Mouse (Mus musculus): ENCODE results near the gene Lmf2. TPM values are rescaled to one million over a fixed set of nuclear protein-coding genes. Genes with fewer than 3 reads are reported as not detected.

The Lmf2 gene
- polyA plus RNA-seq, 1 experiment from 2014 or later = 47.8 TPM

- Histone ChIP-seq H3K4me3 (ENCODE audit: low read depth, low read length) (peak overlapping the region; percentile 86), H3K4me1 (ENCODE audit: control insufficient read depth, insufficient read depth, low read length) (peaks cover 16% of the 10 kb centered on the region), H3K36me3 (ENCODE audit: control insufficient read depth, insufficient read depth, low read length) (peaks cover 53% of the 10 kb centered on the region), H3K4me2 (ENCODE audit: low read depth, low read length) (peak overlapping the region; percentile 86), H3K9ac (ENCODE audit: low read depth, low read length) (peak overlapping the region; percentile 90), H3K27me3 (replicated peaks; ENCODE audit: control insufficient read depth, insufficient read depth, low read length) (no peaks in the 10 kb centered on the region), H3K27ac (replicated peaks; ENCODE audit: low read depth, low read length) (peak overlapping the region; percentile 96), H3K9me3 (ENCODE audit: control insufficient read depth, low read length) (no peaks in the 10 kb centered on the region)
- under 1% methylated on average over 15 of the region's 15 CpGs for WGBS
- DNase-seq (ENCODE audit: low spot score) (peak; percentile 97), ATAC-seq (ENCODE audit: low read depth) (peak; percentile 77)
These were observed 913 bp upstream of the Lmf2 start for GRCm38 (mm10) chr15:89356372-89356771.

GRCm38 (mm10) chr15:89354455-89354854 lies 1.0 kb downstream of the Lmf2 start:
- Histone ChIP-seq H3K4me3 (ENCODE audit: low read depth, low read length) (peak overlapping the region; percentile 86), H3K9ac (ENCODE audit: low read depth, low read length) (peak overlapping the region; percentile 90), H3K9me3 (ENCODE audit: control insufficient read depth, low read length) (no peaks in the 10 kb centered on the region), H3K27me3 (replicated peaks; ENCODE audit: control insufficient read depth, insufficient read depth, low read length) (no peaks in the 10 kb centered on the region), H3K4me2 (ENCODE audit: low read depth, low read length) (peak overlapping the region; percentile 86), H3K4me1 (ENCODE audit: control insufficient read depth, insufficient read depth, low read length) (peaks cover 16% of the 10 kb centered on the region), H3K36me3 (ENCODE audit: control insufficient read depth, insufficient read depth, low read length) (peaks cover 51% of the 10 kb centered on the region), H3K27ac (replicated peaks; ENCODE audit: low read depth, low read length) (no peak overlapping the region)
- WGBS = 66% methylated on average over 6 of the region's 7 CpGs
- DNase-seq (ENCODE audit: low spot score) = no peak
- no peak for ATAC-seq (ENCODE audit: low read depth)

DNA sequence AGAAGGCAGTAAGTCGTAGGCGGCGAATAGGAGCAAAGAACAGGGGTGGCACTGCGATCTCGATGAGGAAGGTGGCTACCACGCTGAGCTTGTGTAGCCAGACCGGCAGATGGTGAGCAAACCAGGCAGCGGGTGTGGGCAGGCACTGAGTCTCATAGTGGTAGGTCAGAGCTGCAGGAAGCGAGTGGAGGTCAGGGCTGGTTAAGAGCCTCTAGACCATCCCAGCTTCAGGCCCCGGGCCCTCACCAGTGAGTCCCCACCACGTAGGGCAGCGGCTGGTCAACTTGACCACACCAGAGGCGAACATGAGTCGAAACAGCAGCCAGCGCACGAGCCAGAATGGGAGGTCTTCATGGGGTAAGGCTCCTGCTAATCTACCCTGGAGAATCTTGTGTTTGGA lies 1.6 kb downstream of the Lmf2 start:
- H3K4me2 ChIP-seq (ENCODE audit: low read depth, low read length) = peak overlapping the region; percentile 86
- H3K36me3 ChIP-seq (ENCODE audit: control insufficient read depth, insufficient read depth, low read length) = peaks cover 50% of the 10 kb centered on the region
- peak overlapping the region; percentile 90; the same call in 1 of the 2 replicates for H3K9ac ChIP-seq (ENCODE audit: low read depth, low read length)
- H3K4me1 ChIP-seq (ENCODE audit: control insufficient read depth, insufficient read depth, low read length) = peaks cover 16% of the 10 kb centered on the region
- H3K27ac ChIP-seq (replicated peaks; ENCODE audit: low read depth, low read length) = no peak overlapping the region
- no peak for ATAC-seq (ENCODE audit: low read depth)
- WGBS = 93% methylated on average over 16 of the region's 16 CpGs
- no peak overlapping the region for H3K4me3 ChIP-seq (ENCODE audit: low read depth, low read length)
- no peak for DNase-seq (ENCODE audit: low spot score)
- no peaks in the 10 kb centered on the region for H3K9me3 ChIP-seq (ENCODE audit: control insufficient read depth, low read length)
- no peaks in the 10 kb centered on the region for H3K27me3 ChIP-seq (replicated peaks; ENCODE audit: control insufficient read depth, insufficient read depth, low read length)

DNA sequence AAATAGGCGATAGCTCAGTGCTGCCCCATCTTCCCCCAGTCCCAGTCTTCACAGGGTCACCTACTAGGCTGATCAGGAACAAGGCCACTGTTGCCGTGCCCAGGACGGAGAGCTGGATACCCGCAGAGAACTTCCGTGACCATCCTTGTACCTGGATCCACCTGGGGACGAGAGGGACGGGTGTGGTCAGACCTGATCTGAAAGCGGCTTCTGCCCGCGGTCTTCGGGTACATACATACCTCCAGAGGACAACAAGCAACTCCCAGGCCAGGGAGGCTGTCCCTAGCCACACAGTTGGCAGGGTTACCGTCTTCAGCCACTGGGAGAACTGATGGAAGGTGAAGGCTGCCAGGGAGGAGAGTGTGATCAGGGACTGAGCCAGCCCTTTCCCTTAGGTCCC lies 2.7 kb downstream of the Lmf2 start:
- Histone ChIP-seq H3K4me1 (ENCODE audit: control insufficient read depth, insufficient read depth, low read length) (peaks cover 16% of the 10 kb centered on the region), H3K36me3 (ENCODE audit: control insufficient read depth, insufficient read depth, low read length) (peaks cover 44% of the 10 kb centered on the region), H3K4me2 (ENCODE audit: low read depth, low read length) (no peak overlapping the region), H3K9ac (ENCODE audit: low read depth, low read length) (no peak overlapping the region), H3K27me3 (replicated peaks; ENCODE audit: control insufficient read depth, insufficient read depth, low read length) (no peaks in the 10 kb centered on the region), H3K9me3 (ENCODE audit: control insufficient read depth, low read length) (no peaks in the 10 kb centered on the region), H3K27ac (replicated peaks; ENCODE audit: low read depth, low read length) (no peak overlapping the region), H3K4me3 (ENCODE audit: low read depth, low read length) (no peak overlapping the region)
- WGBS = 96% methylated on average over 12 of the region's 12 CpGs
- DNase-seq (ENCODE audit: low spot score) (no peak), ATAC-seq (ENCODE audit: low read depth) (no peak)

DNA sequence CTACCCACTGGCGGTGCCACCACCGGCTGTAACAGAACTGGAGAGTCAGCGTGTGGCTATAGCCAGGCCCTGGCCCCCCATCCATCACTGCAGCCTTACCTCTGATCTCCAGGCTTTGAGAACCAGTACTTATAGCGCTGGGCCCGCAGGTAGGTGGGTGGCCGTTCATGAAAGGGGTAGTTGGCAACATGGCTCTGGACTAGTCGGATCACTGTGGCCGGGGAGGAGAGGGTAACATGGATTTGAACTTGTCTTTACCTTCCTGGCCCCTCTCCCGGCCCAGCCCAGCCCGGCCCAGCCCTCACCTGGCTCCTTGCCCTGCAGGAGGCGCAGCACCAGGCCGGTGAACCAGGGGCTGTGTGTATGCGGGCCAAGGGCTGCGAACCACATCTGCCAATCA lies 3.4 kb downstream of the Lmf2 start:
- no peak for DNase-seq (ENCODE audit: low spot score)
- no peaks in the 10 kb centered on the region for H3K27me3 ChIP-seq (replicated peaks; ENCODE audit: control insufficient read depth, insufficient read depth, low read length)
- 95% methylated on average over 14 of the region's 14 CpGs for WGBS
- H3K36me3 ChIP-seq (ENCODE audit: control insufficient read depth, insufficient read depth, low read length) = peaks cover 44% of the 10 kb centered on the region
- no peak for ATAC-seq (ENCODE audit: low read depth)
- H3K9me3 ChIP-seq (ENCODE audit: control insufficient read depth, low read length) = no peaks in the 10 kb centered on the region
- no peak overlapping the region for H3K4me2 ChIP-seq (ENCODE audit: low read depth, low read length)
- H3K4me3 ChIP-seq (ENCODE audit: low read depth, low read length) = no peak overlapping the region
- peaks cover 13% of the 10 kb centered on the region for H3K4me1 ChIP-seq (ENCODE audit: control insufficient read depth, insufficient read depth, low read length)
- H3K27ac ChIP-seq (replicated peaks; ENCODE audit: low read depth, low read length) = no peak overlapping the region
- no peak overlapping the region for H3K9ac ChIP-seq (ENCODE audit: low read depth, low read length)

DNA sequence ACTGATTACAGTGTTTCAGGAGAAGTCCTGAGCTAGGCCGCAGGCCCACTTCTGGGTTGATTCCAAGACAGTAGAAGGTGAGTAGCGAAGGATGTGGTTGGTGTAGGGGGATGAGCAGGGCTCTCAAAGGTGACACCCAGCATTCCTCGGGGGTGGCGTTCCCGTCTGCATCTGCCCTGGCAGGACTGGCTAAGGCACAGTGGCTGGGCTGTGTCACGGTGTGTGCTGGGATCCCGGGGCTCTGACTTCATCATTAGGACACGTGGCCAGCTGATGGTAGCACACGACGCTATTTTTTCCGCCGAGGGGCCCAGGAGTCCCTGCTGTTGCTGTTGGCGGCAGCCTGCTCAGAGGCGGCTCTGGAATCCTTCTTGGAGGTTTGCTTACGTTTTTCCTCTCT lies 4.2 kb downstream of the Lmf2 start:
- no peak overlapping the region for H3K27ac ChIP-seq (replicated peaks; ENCODE audit: low read depth, low read length)
- H3K27me3 ChIP-seq (replicated peaks; ENCODE audit: control insufficient read depth, insufficient read depth, low read length) = no peaks in the 10 kb centered on the region
- peaks cover 10% of the 10 kb centered on the region for H3K4me1 ChIP-seq (ENCODE audit: control insufficient read depth, insufficient read depth, low read length)
- no peaks in the 10 kb centered on the region for H3K9me3 ChIP-seq (ENCODE audit: control insufficient read depth, low read length)
- H3K9ac ChIP-seq (ENCODE audit: low read depth, low read length) = no peak overlapping the region
- ATAC-seq (ENCODE audit: low read depth) = no peak
- 89% methylated on average over 13 of the region's 15 CpGs for WGBS
- no peak overlapping the region for H3K4me3 ChIP-seq (ENCODE audit: low read depth, low read length)
- no peak for DNase-seq (ENCODE audit: low spot score)
- H3K4me2 ChIP-seq (ENCODE audit: low read depth, low read length) = no peak overlapping the region
- peaks cover 44% of the 10 kb centered on the region for H3K36me3 ChIP-seq (ENCODE audit: control insufficient read depth, insufficient read depth, low read length)

DNA sequence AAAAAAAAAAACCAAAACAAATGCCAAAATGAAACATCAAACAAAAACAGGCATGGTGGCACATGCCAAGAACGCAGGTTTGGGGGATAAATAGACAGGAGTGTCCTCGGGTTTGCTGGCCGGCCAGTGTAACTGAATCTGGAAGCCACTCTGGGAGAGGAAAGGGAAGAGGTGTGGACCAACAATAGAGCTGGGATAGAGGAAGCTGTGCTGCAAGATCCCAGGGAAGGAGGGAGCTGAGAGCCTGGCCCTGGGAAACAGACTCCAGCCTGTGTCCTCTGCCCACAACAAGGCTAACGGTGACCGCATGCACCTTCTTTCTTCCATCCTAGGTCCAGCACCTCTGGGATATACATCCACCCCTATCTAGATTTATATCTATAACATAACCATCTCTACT lies 5.0 kb downstream of the Lmf2 start:
- Histone ChIP-seq H3K4me2 (ENCODE audit: low read depth, low read length) (no peak overlapping the region), H3K27ac (replicated peaks; ENCODE audit: low read depth, low read length) (no peak overlapping the region), H3K9ac (ENCODE audit: low read depth, low read length) (no peak overlapping the region), H3K4me3 (ENCODE audit: low read depth, low read length) (no peak overlapping the region), H3K9me3 (ENCODE audit: control insufficient read depth, low read length) (no peaks in the 10 kb centered on the region), H3K4me1 (ENCODE audit: control insufficient read depth, insufficient read depth, low read length) (peaks cover 10% of the 10 kb centered on the region), H3K27me3 (replicated peaks; ENCODE audit: control insufficient read depth, insufficient read depth, low read length) (no peaks in the 10 kb centered on the region), H3K36me3 (ENCODE audit: control insufficient read depth, insufficient read depth, low read length) (peaks cover 44% of the 10 kb centered on the region)
- no peak for ATAC-seq (ENCODE audit: low read depth)
- DNase-seq (ENCODE audit: low spot score) = no peak
- WGBS = 76% methylated on average over 5 of the region's 5 CpGs

DNA sequence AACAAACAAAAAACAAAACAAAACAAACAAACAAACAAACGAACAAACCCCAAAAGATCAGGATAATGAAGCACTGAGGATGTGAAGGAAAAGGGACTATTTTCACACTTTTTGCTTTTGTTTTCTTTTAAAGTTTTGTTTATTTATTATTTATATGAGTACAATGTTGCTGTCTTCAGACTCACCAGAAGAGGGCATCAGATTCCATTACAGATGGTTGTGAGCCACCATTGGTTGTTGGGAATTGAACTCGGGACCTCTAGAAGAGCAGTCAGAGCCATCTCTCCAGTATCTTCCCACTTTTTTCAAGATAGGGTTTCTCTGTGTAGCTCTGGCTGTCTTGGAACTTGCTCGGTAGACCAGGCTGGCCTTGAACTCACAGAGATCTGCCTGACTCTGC lies 12.1 kb downstream of the Lmf2 start:
- no peak overlapping the region for H3K27ac ChIP-seq (replicated peaks; ENCODE audit: low read depth, low read length)
- no peak for DNase-seq (ENCODE audit: low spot score)
- no peak overlapping the region for H3K9ac ChIP-seq (ENCODE audit: low read depth, low read length)
- ATAC-seq (ENCODE audit: low read depth) = no peak
- H3K4me1 ChIP-seq (ENCODE audit: control insufficient read depth, insufficient read depth, low read length) = no peaks in the 10 kb centered on the region
- 87% methylated on average over 3 of the region's 3 CpGs for WGBS
- H3K27me3 ChIP-seq (replicated peaks; ENCODE audit: control insufficient read depth, insufficient read depth, low read length) = no peaks in the 10 kb centered on the region
- no peak overlapping the region for H3K4me3 ChIP-seq (ENCODE audit: low read depth, low read length)
- no peaks in the 10 kb centered on the region for H3K36me3 ChIP-seq (ENCODE audit: control insufficient read depth, insufficient read depth, low read length)
- H3K4me2 ChIP-seq (ENCODE audit: low read depth, low read length) = no peak overlapping the region
- H3K9me3 ChIP-seq (ENCODE audit: control insufficient read depth, low read length) = no peaks in the 10 kb centered on the region

DNA sequence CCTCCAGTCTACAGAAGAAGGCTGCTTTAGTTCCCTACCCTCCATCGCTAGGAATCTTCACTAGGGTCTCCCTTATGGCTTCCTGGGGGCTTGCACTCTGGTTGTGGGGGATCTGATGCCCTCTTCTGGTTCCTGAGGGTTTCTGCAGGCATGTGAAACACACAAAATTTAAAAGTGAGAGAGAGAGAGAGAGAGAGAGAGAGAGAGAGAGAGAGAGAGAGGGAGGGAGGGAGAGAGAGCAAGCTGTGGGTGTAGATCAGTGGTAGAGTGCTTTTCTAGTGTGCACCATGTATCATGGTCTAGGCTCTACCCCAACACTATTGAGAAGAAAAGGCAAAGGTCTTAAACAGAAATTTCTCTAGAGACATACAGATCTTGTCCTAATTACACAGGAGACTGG lies 13.8 kb downstream of the Lmf2 start:
- no peak for DNase-seq (ENCODE audit: low spot score)
- no peak overlapping the region for H3K27ac ChIP-seq (replicated peaks; ENCODE audit: low read depth, low read length)
- H3K4me3 ChIP-seq (ENCODE audit: low read depth, low read length) = no peak overlapping the region
- WGBS = 45% methylated on average over 1 of the region's 1 CpGs
- no peaks in the 10 kb centered on the region for H3K36me3 ChIP-seq (ENCODE audit: control insufficient read depth, insufficient read depth, low read length)
- H3K4me2 ChIP-seq (ENCODE audit: low read depth, low read length) = no peak overlapping the region
- H3K9ac ChIP-seq (ENCODE audit: low read depth, low read length) = no peak overlapping the region
- no peaks in the 10 kb centered on the region for H3K9me3 ChIP-seq (ENCODE audit: control insufficient read depth, low read length)
- no peaks in the 10 kb centered on the region for H3K4me1 ChIP-seq (ENCODE audit: control insufficient read depth, insufficient read depth, low read length)
- no peak for ATAC-seq (ENCODE audit: low read depth)
- no peaks in the 10 kb centered on the region for H3K27me3 ChIP-seq (replicated peaks; ENCODE audit: control insufficient read depth, insufficient read depth, low read length)
